Mouse (Mus musculus) ovary, postnatal 10 days (tissue): ENCODE results near the gene Lamp1.

Experiments used
- DNase-seq: peaks from one replicate; pipeline ENCODE4 v3.0.0; 2022; ENCODE audit warnings: low spot score

The Lamp1 gene

DNA sequence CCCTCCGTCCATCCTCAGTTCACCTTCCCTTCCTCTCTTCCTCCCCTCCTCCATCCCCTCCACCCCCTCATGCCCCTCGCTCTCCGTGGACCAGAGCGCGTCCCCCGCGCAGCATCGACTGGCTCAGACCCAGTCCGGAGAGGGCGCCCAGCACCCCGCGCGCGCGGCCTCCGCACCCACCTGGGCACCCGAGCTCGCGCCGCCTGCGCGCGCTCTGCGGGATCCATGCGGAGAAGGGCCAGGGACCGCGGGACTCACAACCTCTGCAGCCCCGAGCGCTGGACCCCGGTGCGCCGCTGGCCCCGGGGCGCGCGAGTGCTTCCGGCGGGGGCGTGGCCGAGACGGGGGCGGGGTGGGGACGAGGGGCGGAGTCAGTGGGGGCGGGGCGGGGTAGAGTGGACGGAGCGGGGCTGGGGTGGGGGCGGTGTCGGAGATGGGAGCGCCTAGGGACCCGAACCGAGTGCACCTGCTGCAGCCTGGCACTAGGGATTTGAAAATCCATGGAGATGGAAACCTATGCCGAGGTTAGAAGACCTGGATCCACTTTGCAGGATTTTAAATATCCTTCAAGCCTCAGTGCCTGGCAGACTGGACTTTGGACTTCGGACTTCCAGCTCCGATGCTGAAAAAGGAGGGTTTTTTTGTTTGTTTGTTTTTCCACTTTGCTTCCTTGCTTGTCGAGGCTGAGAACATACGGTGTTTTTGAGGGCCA is 41.5 kb downstream of the Lamp1 start, which contains the start of gene Grtp1:
Gene Grtp1, minus strand, starts transcription at position 320 of the 712 bp plus-strand sequence.
- peak; percentile 21 for DNase-seq

- no peak for DNase-seq
Measured at GRCm38 (mm10) chr8:13201013-13201334, 42.0 kb downstream of the Lamp1 start.

DNA sequence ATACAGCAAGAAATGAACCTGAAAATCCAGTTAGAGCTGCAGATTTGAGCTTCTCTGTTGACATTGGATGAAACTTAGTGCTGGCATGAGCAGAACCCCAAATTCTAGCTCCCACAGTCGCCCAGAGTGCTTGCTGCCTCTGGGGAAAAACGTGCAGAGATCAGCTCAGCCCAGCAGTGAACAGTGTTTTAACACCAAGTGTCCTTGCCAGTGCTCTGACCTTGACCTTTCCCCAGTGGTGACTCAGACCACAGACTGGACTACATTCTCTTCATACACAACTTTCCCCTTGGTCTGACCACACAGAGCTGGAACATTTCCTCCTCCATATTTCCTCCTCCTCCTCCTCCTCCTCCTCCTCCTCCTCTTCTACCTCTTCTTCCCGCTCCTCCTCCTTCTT is 43.1 kb downstream of the Lamp1 start:
- DNase-seq = no peak

DNA sequence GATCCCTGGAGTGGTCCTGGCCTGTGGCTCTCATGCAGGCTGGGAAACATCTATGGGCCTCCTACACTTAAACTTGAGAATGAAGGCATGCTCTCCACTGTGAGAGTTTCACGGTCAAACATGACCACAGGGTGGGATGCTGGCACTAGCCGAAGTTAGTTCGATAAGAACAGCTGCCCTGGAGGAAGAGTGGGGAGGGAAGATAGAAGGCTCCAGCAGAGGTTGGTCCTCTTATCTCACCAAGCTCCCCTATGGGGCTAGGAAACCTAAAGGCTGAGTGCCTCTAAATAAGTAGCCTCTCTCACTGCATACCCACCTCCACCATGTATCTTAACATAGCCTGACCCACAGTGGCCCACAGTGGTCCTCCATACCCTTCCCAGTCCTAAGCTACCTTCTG is 43.8 kb downstream of the Lamp1 start:
- DNase-seq = no peak

DNA sequence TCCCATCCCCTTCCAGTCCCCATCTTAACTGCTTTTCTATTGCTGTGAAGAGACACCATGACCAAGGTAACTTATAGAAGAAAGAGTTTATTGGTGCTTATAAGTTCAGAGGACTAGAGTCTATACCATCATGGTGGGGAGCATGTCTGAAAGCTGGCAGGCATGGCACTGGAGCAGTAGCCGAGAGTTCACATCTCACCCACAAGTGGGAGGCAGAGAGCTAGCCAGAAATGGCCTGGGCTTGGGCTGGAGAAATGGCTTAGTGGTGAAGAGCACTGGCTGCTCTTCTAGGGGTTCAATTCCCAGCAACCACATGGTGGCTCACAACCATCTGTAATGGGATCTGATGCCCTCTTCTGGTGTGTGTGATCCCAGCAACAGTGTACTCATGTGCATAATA is 44.5 kb downstream of the Lamp1 start:
- DNase-seq = no peak

DNA sequence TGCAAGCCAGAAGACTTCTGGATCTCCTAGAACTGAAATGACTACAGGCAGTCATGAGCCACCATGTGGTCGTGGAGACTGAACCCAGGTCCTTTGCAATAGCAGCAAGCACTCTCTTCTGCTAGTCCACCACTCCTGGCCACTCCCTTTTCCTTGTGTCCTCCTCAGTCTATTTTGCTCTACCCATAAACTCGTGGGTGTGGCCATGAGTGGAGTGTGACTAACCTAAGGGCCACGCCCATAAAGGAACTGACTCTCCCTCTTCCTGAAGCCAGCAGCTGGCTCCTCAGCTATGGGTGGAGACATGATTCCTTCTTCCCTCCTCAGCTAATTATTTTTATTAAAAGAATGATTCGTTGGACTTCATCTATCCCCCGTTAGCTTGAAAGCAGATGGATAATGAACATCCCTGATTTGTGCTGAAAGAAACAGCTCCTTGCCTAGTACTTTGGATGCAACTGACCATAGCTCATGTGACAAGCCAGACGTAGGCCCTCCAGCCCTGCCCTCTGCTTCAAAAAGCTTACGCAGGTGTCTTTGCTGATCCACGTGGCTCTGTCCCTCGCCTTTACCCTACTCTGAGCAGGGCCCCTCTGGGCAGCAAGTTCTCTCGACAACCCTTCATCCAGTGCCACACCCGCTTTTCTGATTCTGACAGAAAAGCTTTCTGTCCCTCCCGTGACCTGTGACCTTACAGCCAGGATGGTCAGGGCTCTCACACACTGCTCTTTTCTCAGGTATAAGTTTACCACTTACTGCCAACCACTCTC is 45.6 kb downstream of the Lamp1 start:
- DNase-seq = no peak

- no peak for DNase-seq
Measured at GRCm38 (mm10) chr8:13205311-13205710, 46.4 kb downstream of the Lamp1 start.

GRCm38 (mm10) chr8:13206290-13206689 is 47.3 kb downstream of the Lamp1 start:
- no peak for DNase-seq

DNA sequence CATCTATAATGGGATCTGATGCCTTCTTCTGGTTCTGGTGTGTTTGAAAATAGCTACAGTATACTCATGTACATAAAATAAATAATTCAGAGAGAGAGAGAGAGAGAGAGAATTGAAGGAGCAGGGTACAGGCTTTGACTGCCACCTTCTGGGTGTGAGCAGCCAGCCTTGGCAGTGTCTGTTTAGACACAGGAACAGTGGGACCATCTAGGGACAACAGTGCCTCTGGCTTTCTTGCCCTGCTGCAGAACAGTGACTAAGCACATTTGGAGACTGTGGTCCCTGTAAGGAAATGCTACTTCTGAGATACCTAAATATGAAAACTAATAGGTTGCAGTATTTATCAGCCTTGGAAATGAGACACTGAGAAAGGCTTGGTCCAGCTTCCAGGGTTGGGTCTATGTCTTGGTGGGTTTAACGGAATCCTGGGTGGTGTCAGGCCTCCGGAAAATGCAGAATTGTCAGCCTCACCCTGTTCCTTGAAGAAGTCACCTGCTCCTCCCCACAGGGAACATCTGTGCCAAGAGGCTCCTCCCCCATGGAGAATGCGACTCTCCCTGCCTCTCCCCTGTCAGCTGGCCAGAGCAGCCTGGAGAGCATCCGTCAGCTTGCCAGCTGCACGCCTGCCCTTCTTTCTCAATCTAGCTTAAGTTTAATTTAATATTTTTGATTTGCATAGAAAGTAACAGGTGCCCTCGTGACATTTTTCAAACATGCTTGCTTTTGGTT is 49.8 kb downstream of the Lamp1 start:
- DNase-seq = no peak

DNA sequence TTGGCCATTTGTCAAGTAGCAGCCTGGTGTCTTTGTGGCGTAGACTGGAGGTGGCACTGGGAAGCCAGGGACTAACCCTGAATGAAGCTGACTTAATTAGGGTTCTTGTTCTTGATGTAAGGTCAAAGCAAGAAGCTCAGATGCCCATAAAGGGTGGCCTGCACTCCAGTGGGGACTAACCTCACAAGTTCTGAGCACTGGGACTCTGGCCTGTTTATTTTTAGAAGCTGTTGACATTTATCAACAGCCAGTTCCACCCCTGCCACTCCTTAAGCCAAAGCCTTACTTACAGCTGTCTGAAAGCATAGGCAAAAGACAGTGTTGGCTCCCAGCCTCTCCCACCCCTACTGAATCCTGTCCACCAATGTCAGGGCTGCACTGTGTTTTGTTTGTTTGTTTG is 50.8 kb downstream of the Lamp1 start:
- no peak for DNase-seq

DNA sequence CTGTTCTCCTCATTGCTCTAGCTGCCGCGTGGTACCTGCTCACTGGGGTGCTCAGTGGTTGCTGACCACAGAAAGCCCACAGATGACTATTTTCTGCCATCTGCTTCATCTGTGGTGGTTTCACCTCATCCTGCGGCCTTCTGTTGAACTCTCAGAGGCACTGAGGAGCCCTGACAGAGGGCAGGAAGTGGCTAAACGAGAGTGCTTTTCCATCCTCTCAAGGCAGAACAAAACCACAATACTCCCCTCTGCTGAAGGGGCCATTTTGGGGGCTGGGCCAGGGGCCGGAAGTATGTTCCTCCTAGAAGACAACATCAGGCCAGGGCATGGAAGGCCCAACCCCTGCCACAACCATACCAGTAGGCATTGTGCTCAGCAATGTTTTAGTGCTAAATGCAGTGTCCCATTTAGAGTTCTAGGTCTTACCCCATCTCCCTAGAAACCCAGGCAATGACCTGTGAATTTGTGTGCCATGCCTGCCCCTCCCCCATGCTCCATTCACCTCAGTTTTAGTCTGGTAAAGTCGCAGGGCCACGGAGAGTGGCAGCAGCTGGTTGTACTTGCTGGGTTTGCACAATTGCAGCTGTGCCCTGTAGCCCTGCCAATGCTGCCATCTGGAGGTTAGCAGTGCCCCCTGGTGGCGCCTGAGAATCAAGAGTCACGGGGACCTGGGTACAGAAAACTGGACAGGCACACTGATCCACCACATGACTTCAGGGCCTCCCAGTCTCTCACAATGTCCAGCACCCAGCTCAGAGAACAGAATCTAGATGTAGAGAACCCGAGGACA is 54.7 kb downstream of the Lamp1 start:
- peak; percentile 65 for DNase-seq

DNA sequence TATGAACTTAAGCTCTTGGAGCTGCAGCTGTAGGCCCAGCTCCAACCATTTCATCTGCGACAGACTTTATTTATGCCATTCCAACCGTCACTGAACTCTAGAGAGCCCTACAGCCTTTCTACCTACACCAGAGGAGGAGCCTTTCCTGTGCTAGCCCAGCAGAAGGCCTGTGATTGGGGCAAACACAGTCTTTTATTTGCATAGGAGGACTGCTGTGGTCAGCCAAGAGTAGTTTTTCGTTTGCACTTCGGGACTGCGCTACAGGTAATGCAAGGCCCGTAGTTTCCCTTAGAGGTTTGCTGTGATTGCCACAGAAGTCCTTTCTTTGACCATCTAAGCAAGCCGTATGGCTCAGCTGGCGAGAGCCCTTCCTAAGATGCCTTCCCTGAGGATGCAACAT is 57.4 kb downstream of the Lamp1 start:
- DNase-seq = no peak

DNA sequence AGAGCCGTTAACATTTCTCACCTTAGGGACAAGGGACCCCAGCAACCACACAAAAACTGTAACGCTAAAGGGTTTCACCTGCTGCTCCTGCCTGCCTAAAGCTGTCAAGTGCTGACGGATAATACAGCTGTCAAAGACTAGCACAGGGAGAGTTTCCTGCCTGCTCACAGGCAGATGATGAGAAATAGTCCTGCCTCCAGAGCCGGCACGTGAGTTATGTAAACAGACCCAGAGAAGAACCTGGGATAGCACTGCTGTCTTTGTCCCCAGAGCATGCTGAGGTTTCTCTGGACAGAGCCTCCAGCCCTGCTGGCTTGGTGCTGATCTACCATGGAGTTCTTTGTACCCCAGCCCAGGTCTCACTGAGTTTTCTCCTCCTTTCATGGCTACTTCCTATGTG is 58.1 kb downstream of the Lamp1 start:
- no peak for DNase-seq

DNA sequence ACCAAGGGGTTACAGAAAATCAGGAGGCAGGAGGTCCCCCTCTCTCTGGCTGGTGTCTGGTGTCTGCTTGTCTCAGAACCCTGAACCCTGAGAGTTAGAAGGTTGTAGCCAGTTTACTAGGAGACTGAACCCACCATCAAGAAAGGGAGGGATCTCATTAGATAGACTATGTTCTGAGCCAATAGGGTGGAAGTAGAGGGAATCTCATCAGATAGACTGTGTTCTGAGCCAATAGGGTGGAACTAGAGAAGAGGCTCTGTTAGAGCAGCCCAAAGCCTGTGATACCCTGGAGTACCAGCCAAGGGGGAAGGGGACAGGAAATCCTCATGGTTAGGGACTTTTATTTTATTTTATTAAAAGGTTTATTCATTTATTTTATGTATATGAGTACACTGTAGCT is 59.0 kb downstream of the Lamp1 start:
- DNase-seq = no peak

- no peak for DNase-seq
Measured at GRCm38 (mm10) chr8:13218441-13218840, 59.5 kb downstream of the Lamp1 start.

GRCm38 (mm10) chr8:13224426-13224825 is 65.5 kb downstream of the Lamp1 start:
- no peak for DNase-seq
